Mouse (Mus musculus): ENCODE measurements around the gene Cdkn2c.

DNA sequence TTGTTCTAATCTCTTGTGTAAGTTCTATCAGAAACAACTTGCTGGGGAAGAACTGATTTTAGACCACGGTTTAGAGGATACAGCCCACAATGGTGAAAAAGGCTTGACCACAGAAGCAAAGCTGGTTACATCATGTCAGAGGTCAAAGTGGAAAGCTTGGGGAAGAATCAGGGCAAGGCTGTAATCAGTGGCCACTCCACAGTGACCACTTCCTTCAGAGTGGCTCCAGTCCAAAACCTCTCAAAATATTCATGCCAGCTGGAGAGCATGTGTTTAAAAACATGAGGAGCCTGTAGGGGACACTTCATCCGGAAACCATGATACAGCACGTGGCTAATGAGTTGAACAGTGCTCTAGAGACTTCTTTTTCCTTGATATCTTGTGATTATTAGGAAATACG, 54.4 kb downstream of the Cdkn2c start:
- TF ChIP-seq CTCF (IDR thresholded peaks at IDR 0.05; ENCODE audit: low read depth): no peak
- no peak for TF ChIP-seq EP300 (IDR thresholded peaks at IDR 0.05; ENCODE audit: low read depth)
